Mouse (Mus musculus): ENCODE data around the gene Serpina9. TPM values are rescaled to one million over a fixed set of nuclear protein-coding genes. Genes with fewer than 3 reads are reported as not detected.
A peak's percentile ranks its signal among the peaks of the same experiment; 100 is the strongest.

Serpina9 gene
- total and polyA plus RNA-seq, 2 experiments = 0.18 to 1.3 TPM

DNA sequence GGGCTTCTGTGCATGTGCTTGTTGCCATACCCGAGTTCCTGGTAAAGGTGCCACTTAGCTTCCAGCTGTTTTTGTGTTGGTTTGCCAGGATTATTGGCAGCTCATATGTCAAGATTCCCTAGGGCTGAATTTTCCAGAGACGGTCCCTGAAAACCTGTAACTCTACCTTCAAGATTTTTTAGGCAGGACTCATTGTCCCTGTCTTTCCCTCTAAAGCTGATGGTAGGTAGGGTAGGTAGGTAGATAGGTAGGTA, 24.1 kb downstream of the Serpina9 start:
- Histone ChIP-seq H3K4me1 (ENCODE audit: control insufficient read depth, insufficient read depth, low read length) (peaks cover 55% of the 10 kb centered on the region), H3K79me2 (ENCODE audit: control insufficient read depth, insufficient read depth, low read length) (no peaks in the 10 kb centered on the region; the same call in 1 of the 2 replicates), H3K4me3 (ENCODE audit: insufficient read depth, low read depth, low read length) (no peak overlapping the region), H3K27ac (replicated peaks; ENCODE audit: insufficient read depth, low read depth, low read length) (peak overlapping the region; percentile 74), H3K36me3 (ENCODE audit: control insufficient read depth, insufficient read depth, low read length) (no peaks in the 10 kb centered on the region), H3K27me3 (ENCODE audit: control insufficient read depth, insufficient read depth, low read length) (no peaks in the 10 kb centered on the region), H3K9ac (ENCODE audit: low read depth, low read length) (peak overlapping the region; percentile 21; the same call in 1 of the 2 replicates)
- no peak for DNase-seq (ENCODE audit: extremely low read depth, low read depth, low spot score)
- 25% methylated on average over 2 of the region's 2 CpGs for WGBS
- TF ChIP-seq POLR2A (IDR thresholded peaks at IDR 0.05; ENCODE audit: extremely low read depth, insufficient read depth, low read length) (no peak), CTCF (IDR thresholded peaks at IDR 0.05; ENCODE audit: low read depth, low read length) (no peak)

GRCm38 (mm10) chr12:103988754-103989513, 24.6 kb downstream of the Serpina9 start:
- Histone ChIP-seq H3K79me2 (ENCODE audit: control insufficient read depth, insufficient read depth, low read length) (no peaks in the 10 kb centered on the region; the same call in 1 of the 2 replicates), H3K4me1 (ENCODE audit: control insufficient read depth, insufficient read depth, low read length) (peaks cover 56% of the 10 kb centered on the region), H3K27me3 (ENCODE audit: control insufficient read depth, insufficient read depth, low read length) (no peaks in the 10 kb centered on the region), H3K27ac (replicated peaks; ENCODE audit: insufficient read depth, low read depth, low read length) (peak overlapping the region; percentile 97), H3K36me3 (ENCODE audit: control insufficient read depth, insufficient read depth, low read length) (peaks cover 3% of the 10 kb centered on the region; the same call in 1 of the 2 replicates), H3K9ac (ENCODE audit: low read depth, low read length) (peak overlapping the region; percentile 66; the same call in 1 of the 2 replicates), H3K4me3 (ENCODE audit: insufficient read depth, low read depth, low read length) (no peak overlapping the region)
- no peak for TF ChIP-seq POLR2A (IDR thresholded peaks at IDR 0.05; ENCODE audit: extremely low read depth, insufficient read depth, low read length)
- no peak for TF ChIP-seq CTCF (IDR thresholded peaks at IDR 0.05; ENCODE audit: low read depth, low read length)
- DNase-seq (ENCODE audit: extremely low read depth, low read depth, low spot score) = peak; percentile 99
- WGBS = 14% methylated on average over 14 of the region's 14 CpGs

GRCm38 (mm10) chr12:103985868-103986267, 27.7 kb downstream of the Serpina9 start:
- Histone ChIP-seq H3K27ac (replicated peaks; ENCODE audit: insufficient read depth, low read depth, low read length) (peak overlapping the region; percentile 64), H3K79me2 (ENCODE audit: control insufficient read depth, insufficient read depth, low read length) (no peaks in the 10 kb centered on the region; the same call in 1 of the 2 replicates), H3K9ac (ENCODE audit: low read depth, low read length) (peak overlapping the region; percentile 54; the same call in 1 of the 2 replicates), H3K36me3 (ENCODE audit: control insufficient read depth, insufficient read depth, low read length) (peaks cover 12% of the 10 kb centered on the region; the same call in 1 of the 2 replicates), H3K27me3 (ENCODE audit: control insufficient read depth, insufficient read depth, low read length) (no peaks in the 10 kb centered on the region), H3K4me3 (ENCODE audit: insufficient read depth, low read depth, low read length) (no peak overlapping the region), H3K4me1 (ENCODE audit: control insufficient read depth, insufficient read depth, low read length) (peaks cover 38% of the 10 kb centered on the region)
- 5% methylated on average over 5 of the region's 5 CpGs for WGBS
- TF ChIP-seq POLR2A (IDR thresholded peaks at IDR 0.05; ENCODE audit: extremely low read depth, insufficient read depth, low read length) = no peak
- TF ChIP-seq CTCF (IDR thresholded peaks at IDR 0.05; ENCODE audit: low read depth, low read length) = no peak
- DNase-seq (ENCODE audit: extremely low read depth, low read depth, low spot score) = peak; percentile 50

GRCm38 (mm10) chr12:103984935-103985334, 28.6 kb downstream of the Serpina9 start:
- 47% methylated on average over 4 of the region's 4 CpGs for WGBS
- peak; percentile 68 for DNase-seq (ENCODE audit: extremely low read depth, low read depth, low spot score)
- H3K4me3 ChIP-seq (ENCODE audit: insufficient read depth, low read depth, low read length) = no peak overlapping the region
- H3K27me3 ChIP-seq (ENCODE audit: control insufficient read depth, insufficient read depth, low read length) = no peaks in the 10 kb centered on the region
- H3K79me2 ChIP-seq (ENCODE audit: control insufficient read depth, insufficient read depth, low read length) = no peaks in the 10 kb centered on the region; the same call in 1 of the 2 replicates
- peak overlapping the region; percentile 54; the same call in 1 of the 2 replicates for H3K9ac ChIP-seq (ENCODE audit: low read depth, low read length)
- TF ChIP-seq CTCF (IDR thresholded peaks at IDR 0.05; ENCODE audit: low read depth, low read length) = peak; percentile 33
- no peak for TF ChIP-seq POLR2A (IDR thresholded peaks at IDR 0.05; ENCODE audit: extremely low read depth, insufficient read depth, low read length)
- H3K36me3 ChIP-seq (ENCODE audit: control insufficient read depth, insufficient read depth, low read length) = peaks cover 12% of the 10 kb centered on the region; the same call in 1 of the 2 replicates
- no peak overlapping the region for H3K27ac ChIP-seq (replicated peaks; ENCODE audit: insufficient read depth, low read depth, low read length)
- H3K4me1 ChIP-seq (ENCODE audit: control insufficient read depth, insufficient read depth, low read length) = peaks cover 30% of the 10 kb centered on the region

DNA sequence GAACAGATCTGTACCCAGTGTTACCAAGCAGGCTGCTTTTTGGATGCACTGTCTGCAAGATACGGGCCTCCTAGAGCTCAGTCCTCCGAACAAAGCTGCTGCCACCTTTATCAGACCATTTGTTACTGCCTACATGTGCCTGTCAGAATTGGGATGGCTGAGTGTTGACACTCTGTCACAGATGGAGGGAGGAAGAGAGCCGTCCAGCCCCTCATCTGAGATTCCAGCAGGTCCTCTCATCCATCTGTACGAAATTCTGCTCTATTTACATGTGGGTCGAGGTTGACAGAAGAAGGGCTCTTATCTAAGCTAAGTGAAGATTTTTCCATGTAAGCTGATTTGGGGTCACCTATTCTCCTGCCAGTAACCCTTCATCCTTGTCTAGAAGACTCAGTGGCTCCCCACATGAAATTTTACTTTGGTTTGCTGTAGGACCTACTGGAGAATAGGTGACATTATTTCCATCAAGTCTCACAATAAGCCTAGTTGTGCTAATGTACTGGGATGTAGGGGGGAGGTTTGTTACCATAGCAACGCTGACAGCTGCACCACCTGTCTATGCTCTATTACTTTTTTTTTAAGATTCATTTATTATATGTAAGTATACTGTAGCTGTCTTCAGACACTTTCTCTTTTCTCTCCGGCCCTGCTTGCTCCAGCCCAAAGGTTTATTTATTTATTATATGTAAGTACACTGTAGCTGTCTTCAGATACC, 31.8 kb downstream of the Serpina9 start:
- 74% methylated on average over 7 of the region's 7 CpGs for WGBS
- H3K36me3 ChIP-seq (ENCODE audit: control insufficient read depth, insufficient read depth, low read length) = peaks cover 12% of the 10 kb centered on the region; the same call in 1 of the 2 replicates
- H3K27me3 ChIP-seq (ENCODE audit: control insufficient read depth, insufficient read depth, low read length) = no peaks in the 10 kb centered on the region
- no peak overlapping the region for H3K27ac ChIP-seq (replicated peaks; ENCODE audit: insufficient read depth, low read depth, low read length)
- no peak overlapping the region for H3K4me3 ChIP-seq (ENCODE audit: insufficient read depth, low read depth, low read length)
- no peak overlapping the region for H3K9ac ChIP-seq (ENCODE audit: low read depth, low read length)
- TF ChIP-seq CTCF (IDR thresholded peaks at IDR 0.05; ENCODE audit: low read depth, low read length) = no peak
- H3K79me2 ChIP-seq (ENCODE audit: control insufficient read depth, insufficient read depth, low read length) = no peaks in the 10 kb centered on the region; the same call in 1 of the 2 replicates
- peaks cover 31% of the 10 kb centered on the region; the same call in 1 of the 2 replicates for H3K4me1 ChIP-seq (ENCODE audit: control insufficient read depth, insufficient read depth, low read length)
- DNase-seq (ENCODE audit: extremely low read depth, low read depth, low spot score) = no peak

Data from liver, adult 2 months (tissue).